Comparison of ENCODE assay signal across 10 mouse cellular contexts in the genomic region with DNA sequence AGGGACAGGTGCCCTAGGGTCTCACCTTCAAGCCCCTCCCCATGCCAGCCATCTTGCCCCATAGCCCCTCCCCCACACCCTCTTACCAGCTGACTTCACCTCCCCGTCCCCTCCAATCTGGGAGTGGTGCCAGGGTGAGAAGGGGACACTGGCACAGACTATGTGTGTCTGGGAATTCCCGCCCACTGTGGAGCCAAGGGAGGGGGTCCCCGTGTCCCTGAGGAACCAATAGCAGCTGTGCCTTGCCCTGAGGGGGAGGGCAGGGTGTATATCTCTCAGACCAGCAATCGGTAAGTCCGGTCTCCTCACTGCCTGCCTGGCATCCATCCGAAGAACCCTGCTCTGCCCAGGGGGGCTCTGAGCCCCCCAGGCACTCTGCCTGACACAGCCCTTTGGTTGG. TPM values are rescaled to one million over a fixed set of nuclear protein-coding genes. Genes with fewer than 3 reads are reported as not detected.
A peak's percentile ranks its signal among the peaks of the same experiment; 100 is the strongest.
DNase-seq lines count a peak whose midpoint lies in the region; ATAC-seq and TF ChIP-seq lines count a peak whose summit lies in the region.
"Had no signal": no experiment of that assay in that cellular context is flagged by ENCODE, and none has a peak within 500 bp of the region (broad histone marks: within the 10 kb centered on the region; RNA-seq: fewer than 3 reads in every experiment).

No protein-coding gene starts in this region.

- H3K4me2 ChIP-seq in kidney, postnatal 0 days (ENCODE audit: low read length) = no peak overlapping the region

- H3K4me1 ChIP-seq in kidney, postnatal 0 days (replicated peaks; ENCODE audit: insufficient read depth, low read length) = no peaks in the 10 kb centered on the region

- no peak for TF ChIP-seq CTCF in kidney, postnatal 0 days (IDR thresholded peaks at IDR 0.05; ENCODE audit: low read depth)

- H3K27ac ChIP-seq in kidney, postnatal 0 days = no peak overlapping the region

- H3K9me3 ChIP-seq in kidney, postnatal 0 days (replicated peaks; ENCODE audit: low read length) = no peaks in the 10 kb centered on the region

- WGBS in kidney, postnatal 0 days = 78% methylated on average over 6 of the region's 6 CpGs

- peaks cover 29% of the 10 kb centered on the region for H3K36me3 ChIP-seq in kidney, postnatal 0 days (ENCODE audit: insufficient read depth, low read length)

- no peak for DNase-seq in kidney, postnatal 0 days (ENCODE audit: low spot score)
- DNase-seq in kidney, postnatal 4 days = no peak
- DNase-seq in cerebellum, adult 18-20 months = peak; percentile 60 to 67
- peak; percentile 79 to 82 for DNase-seq in frontal cortex, adult 2 months (ENCODE audit: extremely low spot score in 1 of 2, low spot score in 1 of 2)
- peak; percentile 79 to 91 for DNase-seq in layer of hippocampus, postnatal 14 days (ENCODE audit: low spot score in 2 of 2)
- DNase-seq in right cerebral cortex, postnatal 4 days = peak; percentile 77
- no peak for DNase-seq in spleen, postnatal 10 days (ENCODE audit: low spot score in 2 of 2)
- no peak for DNase-seq in adipocyte (ENCODE audit: low spot score)

- no peaks in the 10 kb centered on the region for H3K27me3 ChIP-seq in kidney, postnatal 0 days (ENCODE audit: insufficient read depth, low read length)
- H3K27me3 ChIP-seq: Patski had no signal

- 0 out of 2 replicates have a peak, but pooled peaks have one; percentile 18 for ATAC-seq in kidney, postnatal 0 days (replicated peaks; ENCODE audit: low FRiP score, low read depth)
- ATAC-seq: Patski had no signal

- no peak overlapping the region for H3K9ac ChIP-seq in kidney, postnatal 0 days (ENCODE audit: low read depth, low read length)

- no peak overlapping the region for H3K4me3 ChIP-seq in kidney, postnatal 0 days (replicated peaks; ENCODE audit: low read depth, low read length)
- H3K4me3 ChIP-seq: erythroblast, embryonic 14.5 days had no signal

RNA-seq across cellular contexts. Expression of gene Tsc22d4, which starts 12.4 kb away (rescaled TPM):
- polyA plus RNA-seq in kidney, postnatal 0 days (2015; fragmentation: Nextera tagmentation; extraction: Ambion mirVana) = 107 and 110 TPM in 2 replicates
- polyA plus RNA-seq in frontal cortex, adult 2 months (2012; rRNA removed) = 273 and 360 TPM in 2 replicates
- 100 to 1,000 TPM; 213 to 225 TPM for total RNA-seq in layer of hippocampus, postnatal 14 days (2021)

RNA-seq across cellular contexts. Expression of gene Nyap1, which starts 16.5 kb away (rescaled TPM):
- 1.2 and 1.6 TPM in 2 replicates for polyA plus RNA-seq in kidney, postnatal 0 days (2015; fragmentation: Nextera tagmentation; extraction: Ambion mirVana)
- polyA plus RNA-seq in frontal cortex, adult 2 months (2012; rRNA removed) = 55.0 and 60.9 TPM in 2 replicates
- 10 to 100 TPM; 73.9 to 75.0 TPM for total RNA-seq in layer of hippocampus, postnatal 14 days (2021)

RNA-seq across cellular contexts. Expression of gene Ppp1r35, which starts 20.8 kb away (rescaled TPM):
- polyA plus RNA-seq in kidney, postnatal 0 days (2015; fragmentation: Nextera tagmentation; extraction: Ambion mirVana) = 28.8 and 32.4 TPM in 2 replicates
- 24.2 and 25.9 TPM in 2 replicates for polyA plus RNA-seq in frontal cortex, adult 2 months (2012; rRNA removed)
- 10 to 100 TPM; 24.2 to 27.3 TPM for total RNA-seq in layer of hippocampus, postnatal 14 days (2021)

RNA-seq across cellular contexts. Expression of gene Mepce, which starts 29.6 kb away (rescaled TPM):
- 11.6 and 12.3 TPM in 2 replicates for polyA plus RNA-seq in kidney, postnatal 0 days (2015; fragmentation: Nextera tagmentation; extraction: Ambion mirVana)
- 39.1 and 42.6 TPM in 2 replicates for polyA plus RNA-seq in frontal cortex, adult 2 months (2012; rRNA removed)
- total RNA-seq in layer of hippocampus, postnatal 14 days (2021) = 10 to 100 TPM; 33.4 to 42.0 TPM

RNA-seq across cellular contexts. Expression of gene Zcwpw1, which starts 29.7 kb away (rescaled TPM):
- polyA plus RNA-seq in kidney, postnatal 0 days (2015; fragmentation: Nextera tagmentation; extraction: Ambion mirVana) = 14.5 and 15.7 TPM in 2 replicates
- 14.1 and 15.3 TPM in 2 replicates for polyA plus RNA-seq in frontal cortex, adult 2 months (2012; rRNA removed)
- 1 to 10 TPM; 5.0 to 5.7 TPM for total RNA-seq in layer of hippocampus, postnatal 14 days (2021)

Comparison
In these comparisons a context has a peak if more than half of its experiments do, and no peak if none do; other contexts are left out.
1. DNase-seq: peak in cerebellum, adult 18-20 months (2 of 2), frontal cortex, adult 2 months (2 of 2), layer of hippocampus, postnatal 14 days (2 of 2) and right cerebral cortex, postnatal 4 days (single experiment); none in kidney, postnatal 0 days (single experiment), kidney, postnatal 4 days (0 of 2), spleen, postnatal 10 days (0 of 2) and adipocyte (single experiment).
2. RNA of gene Nyap1, which starts 16.5 kb away (polyA plus RNA-seq): 55.0 to 60.9 TPM in frontal cortex, adult 2 months; 1.2 to 1.6 TPM in kidney, postnatal 0 days; every median in the first group is over 10 times any median in the second.